28 mouse cellular contexts compared by ENCODE assay signal in genomic region chr19:10965721-10966120, GRCm38 (mm10). TPM values are rescaled to one million over a fixed set of nuclear protein-coding genes. Genes with fewer than 3 reads are reported as not detected.
"Had no signal": no experiment of that assay in that cellular context is flagged by ENCODE, and none has a peak within 500 bp of the region (broad histone marks: within the 10 kb centered on the region; RNA-seq: fewer than 3 reads in every experiment).

No protein-coding gene starts in this region.

- H3K4me3 ChIP-seq: kidney, embryonic 15.5 days; limb, embryonic 12.5 days; limb, embryonic 15.5 days; midbrain, embryonic 12.5 days; midbrain, embryonic 15.5 days; neural tube, embryonic 12.5 days; neural tube, embryonic 15.5 days; stomach, embryonic 15.5 days had no signal

- DNase-seq: kidney, adult 8-10 months; kidney, postnatal 10 days; kidney, postnatal 36 days; left cerebral cortex, postnatal 4 days; liver, postnatal 0 days; lung, embryonic 14.5 days; retina, postnatal 1 day; right cerebral cortex, postnatal 25 days; spleen, adult 18-20 months; thymus, postnatal 25 days had no signal

- H3K27me3 ChIP-seq: midbrain, embryonic 15.5 days; neural tube, embryonic 12.5 days; neural tube, embryonic 15.5 days; stomach, embryonic 15.5 days had no signal

- H3K36me3 ChIP-seq: kidney, embryonic 15.5 days; limb, embryonic 12.5 days; limb, embryonic 15.5 days; midbrain, embryonic 12.5 days; midbrain, embryonic 15.5 days; neural tube, embryonic 12.5 days; neural tube, embryonic 15.5 days; stomach, embryonic 15.5 days had no signal

- H3K9ac ChIP-seq: kidney, embryonic 15.5 days; limb, embryonic 12.5 days; limb, embryonic 15.5 days; liver, embryonic 14.5 days; liver, postnatal 0 days; lung, embryonic 14.5 days; midbrain, embryonic 12.5 days; midbrain, embryonic 15.5 days; neural tube, embryonic 12.5 days; neural tube, embryonic 15.5 days; stomach, embryonic 15.5 days had no signal

- H3K4me1 ChIP-seq: kidney, embryonic 15.5 days; limb, embryonic 12.5 days; limb, embryonic 15.5 days; midbrain, embryonic 12.5 days; midbrain, embryonic 15.5 days; neural tube, embryonic 12.5 days; neural tube, embryonic 15.5 days; stomach, embryonic 15.5 days had no signal

- H3K27ac ChIP-seq: kidney, embryonic 15.5 days; limb, embryonic 12.5 days; limb, embryonic 15.5 days; liver, embryonic 14.5 days; macrophage; midbrain, embryonic 12.5 days; midbrain, embryonic 15.5 days; neural tube, embryonic 12.5 days; neural tube, embryonic 15.5 days; stomach, embryonic 15.5 days had no signal

RNA-seq across cellular contexts. Expression of gene Ms4a10, which starts 8.7 kb away (rescaled TPM):
- total RNA-seq: layer of hippocampus, adult 8-10 months; layer of hippocampus, postnatal 14 days; left cerebral cortex, adult 8-10 months; left cerebral cortex, postnatal 14 days; left cerebral cortex, postnatal 4 days; megakaryocyte, adult 5-6 weeks had no signal
- polyA plus RNA-seq: limb, embryonic 12.5 days; liver, embryonic 11.5 days; liver, postnatal 0 days; lung, embryonic 14.5 days; lung, postnatal 0 days; macrophage; midbrain, embryonic 12.5 days; midbrain, embryonic 15.5 days; neural tube, embryonic 12.5 days; neural tube, embryonic 15.5 days had no signal

RNA-seq across cellular contexts. Expression of gene Ms4a15, which starts 27.3 kb away (rescaled TPM):
- total RNA-seq: layer of hippocampus, adult 8-10 months; layer of hippocampus, postnatal 14 days; megakaryocyte, adult 5-6 weeks had no signal
- polyA plus RNA-seq: kidney, embryonic 15.5 days; limb, embryonic 12.5 days; limb, embryonic 15.5 days; liver, embryonic 11.5 days; liver, embryonic 14.5 days; liver, postnatal 0 days; lung, embryonic 14.5 days; macrophage; midbrain, embryonic 12.5 days; midbrain, embryonic 15.5 days; neural tube, embryonic 12.5 days; neural tube, embryonic 15.5 days; thymus, postnatal 0 days had no signal

RNA-seq across cellular contexts. Expression of gene Ptgdr2, which starts 28.8 kb away (rescaled TPM):
- polyA plus RNA-seq: limb, embryonic 15.5 days; liver, embryonic 11.5 days; liver, postnatal 0 days; lung, embryonic 14.5 days; macrophage; neural tube, embryonic 12.5 days; neural tube, embryonic 15.5 days had no signal

RNA-seq across cellular contexts. Expression of gene Zp1, which starts 45.3 kb away (rescaled TPM):
- total RNA-seq: layer of hippocampus, adult 8-10 months; layer of hippocampus, postnatal 14 days; left cerebral cortex, postnatal 14 days; megakaryocyte, adult 5-6 weeks had no signal
- polyA plus RNA-seq: kidney, embryonic 15.5 days; limb, embryonic 12.5 days; limb, embryonic 15.5 days; liver, embryonic 11.5 days; liver, embryonic 14.5 days; liver, postnatal 0 days; lung, embryonic 14.5 days; lung, postnatal 0 days; macrophage; midbrain, embryonic 12.5 days; neural tube, embryonic 12.5 days; stomach, embryonic 15.5 days had no signal
